Mouse (Mus musculus) lung, postnatal 0 days (tissue): ENCODE data around the gene Galm. TPM values are rescaled to one million over a fixed set of nuclear protein-coding genes. Genes with fewer than 3 reads are reported as not detected.
"Not testable (repeated sequence)": the region's sequence is repeated elsewhere in the genome, so short reads cannot be mapped to it uniquely, and the experiment has no call there.

Source experiments
- ATAC-seq: fragments of 200-750 bp; cut with Nextera tagmentation; 2 replicates; pipeline ENCODE4 v1.8.0; 2017; ENCODE audit warnings: moderate library complexity
- DNase-seq: peaks from one replicate; pipeline ENCODE4 v3.0.0-alpha.2; 2016; ENCODE audit warnings: low spot score
- H3K27ac ChIP-seq: fragments of 300-500 bp; sonication (generic); 2 replicates; pipeline ENCODE4 v1.5.1; 2014; ENCODE audit warnings: antibody characterized with exemption, mild to moderate bottlenecking, low read length, mixed read lengths
- H3K27me3 ChIP-seq: fragments of 300-500 bp; sonication (generic); replicated peaks from 2 replicates; pipeline ENCODE4 v1.6.1; 2014; ENCODE audit warnings: low read length, mixed read lengths; ENCODE audit not compliant: insufficient read depth
- H3K36me3 ChIP-seq: fragments of 300-500 bp; sonication (generic); 2 replicates; pipeline ENCODE4 v1.6.1; 2014; ENCODE audit warnings: low read length, mixed read lengths; ENCODE audit not compliant: insufficient read depth
- H3K4me1 ChIP-seq: fragments of 300-500 bp; sonication (generic); 2 replicates; pipeline ENCODE4 v1.6.1; 2014; ENCODE audit warnings: antibody characterized with exemption, low read depth, low read length, mixed read lengths; ENCODE audit not compliant: insufficient read depth
- H3K4me2 ChIP-seq: fragments of 300-500 bp; sonication (generic); replicated peaks from 2 replicates; pipeline ENCODE4 v1.6.1; 2014; ENCODE audit warnings: low read depth, mild to moderate bottlenecking, low read length, moderate library complexity, mixed read lengths
- H3K4me3 ChIP-seq: fragments of 300-500 bp; sonication (generic); 2 replicates; pipeline ENCODE4 v1.5.1; 2014; ENCODE audit warnings: low read depth, low read length
- H3K9ac ChIP-seq: fragments of 300-500 bp; sonication (generic); replicated peaks from 2 replicates; pipeline ENCODE4 v1.6.1; 2014; ENCODE audit warnings: low read depth, mild to moderate bottlenecking
- H3K9me3 ChIP-seq: fragments of 300-500 bp; sonication (generic); 2 replicates; pipeline ENCODE4 v1.6.1; 2016; ENCODE audit warnings: low read length, mixed read lengths
- CTCF ChIP-seq: IDR thresholded peaks from 2 replicates; pipeline ENCODE4 v1.5.1; 2016; ENCODE audit warnings: antibody characterized with exemption, mild to moderate bottlenecking
- EP300 ChIP-seq: IDR thresholded peaks from 2 replicates; pipeline ENCODE4 v1.6.1; 2016; ENCODE audit warnings: antibody characterized with exemption, mild to moderate bottlenecking, control low read depth
- WGBS: fragments of 180-500 bp; shearing (Covaris S2); extraction: QIAGEN DNeasy Blood & Tissue Kit; methylation state at CpG from one replicate; pipeline ENCODE4 v1.1.7; 2014; 5-methylcytosine and 5-hydroxymethylcytosine counted together
- polyA plus RNA-seq: library from polyadenylated mRNA; unstranded; fragments of >200 nt; fragmentation: Nextera tagmentation; extraction: Ambion mirVana; gene quantifications from 2 replicates; pipeline ENCODE4 v1.2.1, GENCODE M21; 2015

The Galm gene
- polyA plus RNA-seq, 1 experiment from 2014 or later: 7.5 TPM

DNA sequence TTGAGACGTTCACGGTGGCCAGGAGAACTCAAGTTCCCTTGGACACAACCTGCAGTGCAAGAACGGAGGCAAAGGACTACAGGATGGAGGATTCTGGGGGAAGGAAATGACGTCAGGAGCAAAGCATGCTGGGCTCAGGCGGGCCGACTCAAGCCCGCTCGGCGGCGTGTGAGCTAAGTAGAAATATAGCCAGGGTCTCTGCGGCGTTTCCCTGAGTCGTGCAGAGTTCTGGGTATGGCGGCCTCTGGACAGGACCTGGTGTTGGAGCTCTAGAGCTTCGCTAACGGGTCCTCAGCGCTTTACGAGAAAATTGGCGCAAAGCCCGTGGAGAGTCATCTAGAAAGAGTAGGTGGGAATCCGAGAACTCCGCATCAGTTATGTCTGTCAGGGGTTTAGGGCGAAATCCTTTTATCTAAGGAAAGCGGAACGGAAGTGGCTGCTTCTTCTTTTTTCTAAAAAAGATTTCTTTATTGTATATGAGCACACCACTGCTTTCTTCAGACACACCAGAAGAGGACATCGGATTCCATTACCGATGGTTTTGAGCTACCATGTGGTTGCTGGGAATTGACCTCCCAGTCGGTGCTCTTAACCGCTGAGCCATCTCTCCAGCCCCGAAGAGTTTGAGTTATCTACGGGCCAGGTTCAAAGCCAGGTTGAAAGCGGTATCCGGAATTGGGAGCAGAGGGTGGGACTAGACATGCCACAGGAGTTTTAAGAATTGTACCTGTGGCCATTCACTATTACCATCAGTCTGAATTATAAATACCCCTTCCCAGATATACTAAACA, 97.2 kb downstream of the Galm start, which contains the start of gene Gemin6:
TSS of gene Gemin6 (plus strand) at position 116 of the 791 bp plus-strand sequence.
- under 1% methylated on average over 33 of the region's 33 CpGs for WGBS
- H3K4me1 ChIP-seq: no peaks in the 10 kb centered on the region
- no peak for TF ChIP-seq EP300
- TF ChIP-seq CTCF: no peak
- peak within 1 kb of the TSS; percentile 65 for H3K9ac ChIP-seq
- no peaks in the 10 kb centered on the region for H3K36me3 ChIP-seq
- ATAC-seq (peak; percentile 98), DNase-seq (peak; percentile 97)
- peak within 1 kb of the TSS; percentile 66 for H3K4me2 ChIP-seq
- no peaks in the 10 kb centered on the region for H3K27me3 ChIP-seq
- no peaks in the 10 kb centered on the region for H3K9me3 ChIP-seq
- H3K27ac ChIP-seq: peak within 1 kb of the TSS; percentile 77
- H3K4me3 ChIP-seq: peak within 1 kb of the TSS; percentile 56

DNA sequence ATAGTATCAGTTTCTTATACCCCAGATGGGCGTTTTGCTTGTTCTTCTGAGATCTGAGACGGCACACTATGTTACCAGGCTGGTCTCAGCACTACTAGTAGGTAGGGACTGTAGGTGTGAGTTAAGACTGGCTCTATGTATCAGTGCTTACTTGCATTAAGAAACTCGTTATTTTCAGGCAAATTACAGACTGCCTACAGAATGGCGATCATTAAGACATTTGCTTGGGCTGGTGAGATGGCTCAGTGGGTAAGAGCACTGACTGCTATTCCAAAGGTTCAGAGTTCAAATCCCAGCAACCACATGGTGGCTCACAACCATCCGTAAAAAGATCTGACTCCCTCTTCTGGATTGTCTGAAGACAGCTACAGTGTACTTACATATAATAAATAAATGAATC, 97.9 kb downstream of the Galm start:
- Histone ChIP-seq H3K4me2 (peak overlapping the region; percentile 66), H3K4me3 (peak overlapping the region; percentile 56; the same call in 1 of the 2 replicates)
- H3K36me3 ChIP-seq, DNase-seq, H3K9me3 ChIP-seq, H3K4me1 ChIP-seq, ATAC-seq, H3K27ac ChIP-seq, H3K27me3 ChIP-seq, H3K9ac ChIP-seq: not testable (repeated sequence)
- 37% methylated on average over 4 of the region's 5 CpGs for WGBS

DNA sequence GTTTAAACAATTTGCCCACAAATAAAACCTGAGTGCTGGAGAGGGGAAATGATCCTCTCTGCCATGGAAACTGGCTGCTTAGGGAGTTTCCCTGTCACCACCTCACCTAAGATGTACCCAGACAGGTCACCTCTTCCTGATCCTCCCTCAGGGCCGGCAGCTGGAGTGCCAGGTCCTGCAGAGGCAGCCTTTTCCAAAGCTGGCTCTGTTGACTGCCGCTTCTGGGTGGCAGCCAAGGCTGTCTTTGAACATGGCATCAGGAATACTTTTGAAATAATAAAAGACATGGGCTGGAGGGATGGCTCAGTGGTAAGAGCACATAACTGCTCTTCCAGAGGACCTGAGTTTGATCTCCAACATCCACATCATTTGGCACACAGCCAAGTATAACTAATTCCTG, 102.1 kb downstream of the Galm start:
- Histone ChIP-seq H3K4me2 (no peak overlapping the region), H3K4me3 (no peak overlapping the region), H3K27me3 (no peaks in the 10 kb centered on the region), H3K9me3 (no peaks in the 10 kb centered on the region), H3K27ac (no peak overlapping the region), H3K36me3 (no peaks in the 10 kb centered on the region), H3K9ac (no peak overlapping the region), H3K4me1 (no peaks in the 10 kb centered on the region)
- ATAC-seq (no peak), DNase-seq (no peak)
- WGBS: 59% methylated on average over 2 of the region's 2 CpGs
- TF ChIP-seq EP300: no peak
- no peak for TF ChIP-seq CTCF

GRCm38 (mm10) chr17:80233844-80234243, 106.6 kb downstream of the Galm start:
- Histone ChIP-seq H3K36me3 (0 out of 2 replicates have a peak, but pooled peaks cover 4% of the 10 kb centered on the region), H3K9me3 (no peaks in the 10 kb centered on the region), H3K9ac (no peak overlapping the region), H3K4me2 (no peak overlapping the region), H3K4me3 (no peak overlapping the region), H3K27me3 (no peaks in the 10 kb centered on the region), H3K27ac (no peak overlapping the region), H3K4me1 (no peaks in the 10 kb centered on the region)
- 93% methylated on average over 5 of the region's 5 CpGs for WGBS
- DNase-seq (no peak), ATAC-seq (no peak)
- TF ChIP-seq CTCF (no peak), EP300 (no peak)

DNA sequence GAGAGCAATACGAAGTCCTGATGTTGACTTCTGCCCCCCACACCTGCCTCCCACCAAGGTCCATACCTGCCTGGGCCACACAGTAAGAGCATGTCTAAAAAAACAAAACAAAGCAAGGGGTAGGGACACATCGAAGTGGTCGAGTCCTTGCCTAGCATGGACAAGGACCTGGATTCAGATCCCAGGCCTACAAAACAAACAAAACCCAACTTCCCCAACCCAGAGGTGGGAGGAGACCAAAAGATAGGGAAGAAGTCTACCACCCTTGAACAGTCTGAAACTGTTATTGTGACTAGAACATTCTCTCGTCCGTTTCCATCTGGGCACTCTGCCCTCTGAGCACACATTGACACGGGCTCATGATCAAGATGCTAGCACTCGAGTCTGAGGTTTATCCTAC, 107.1 kb downstream of the Galm start:
- Histone ChIP-seq H3K4me2 (no peak overlapping the region), H3K4me3 (no peak overlapping the region), H3K9ac (no peak overlapping the region), H3K4me1 (no peaks in the 10 kb centered on the region), H3K27ac (no peak overlapping the region), H3K36me3 (0 out of 2 replicates have a peak, but pooled peaks cover 6% of the 10 kb centered on the region), H3K27me3 (no peaks in the 10 kb centered on the region), H3K9me3 (no peaks in the 10 kb centered on the region)
- no peak for DNase-seq
- ATAC-seq: no peak
- TF ChIP-seq CTCF (no peak), EP300 (no peak)
- WGBS: 64% methylated on average over 7 of the region's 7 CpGs

Other genes with a start within 250 kb of the Galm start
- 19.3 and 22.8 TPM in 2 replicates for gene Atl2, start 231.3 kb upstream of the Galm start, polyA plus RNA-seq
- gene Hnrnpll, start 65.1 kb upstream of the Galm start, polyA plus RNA-seq: 30.2 and 31.2 TPM in 2 replicates
- gene Srsf7, start 79.8 kb downstream of the Galm start, polyA plus RNA-seq: 162 and 178 TPM in 2 replicates
- gene Ttc39d, start 80.0 kb downstream of the Galm start, polyA plus RNA-seq: 0.19 and 0.21 TPM in 2 replicates
- 11.1 and 13.2 TPM in 2 replicates for gene Gemin6, start 97.0 kb downstream of the Galm start, polyA plus RNA-seq
- 12.5 and 13.2 TPM in 2 replicates for gene Morn2, start 162.7 kb downstream of the Galm start, polyA plus RNA-seq
- 4.2 and 5.7 TPM in 2 replicates for gene Dhx57, start 163.0 kb downstream of the Galm start, polyA plus RNA-seq
- gene Arhgef33, start 179.9 kb downstream of the Galm start, polyA plus RNA-seq: 1.0 and 1.2 TPM in 2 replicates
- 1.4 and 1.6 TPM in 2 replicates for gene Gm10190, start 246.1 kb downstream of the Galm start, polyA plus RNA-seq